8 mouse cellular contexts compared by ENCODE assay signal in genomic region chr4:47352803-47353388, GRCm38 (mm10). TPM values are rescaled to one million over a fixed set of nuclear protein-coding genes. Genes with fewer than 3 reads are reported as not detected.
DNase-seq lines count a peak whose midpoint lies in the region; ATAC-seq and TF ChIP-seq lines count a peak whose summit lies in the region.

Gene Tgfbr1, plus strand, starts transcription at chr4:47353222.

- peak; percentile 99 for ATAC-seq in forebrain, embryonic 12.5 days (ENCODE audit: low FRiP score)
- ATAC-seq in heart, postnatal 0 days (ENCODE audit: insufficient read depth, low read depth) = peak; percentile 99
- peak; percentile 99 for ATAC-seq in liver, embryonic 16.5 days (ENCODE audit: low read depth)
- ATAC-seq in neural tube, embryonic 13.5 days (ENCODE audit: low read depth) = peak; percentile 98

- TF ChIP-seq CTCF in E14TG2a.4 (conservative IDR thresholded peaks at IDR 0.05; ENCODE audit: low read length) = no peak
- TF ChIP-seq CTCF in heart, postnatal 0 days (IDR thresholded peaks at IDR 0.05; ENCODE audit: low read depth) = no peak
- no peak for TF ChIP-seq CTCF in testis, adult 2 months (IDR thresholded peaks at IDR 0.05; ENCODE audit: control insufficient read depth, insufficient read depth, insufficient replicate concordance, low read depth, low read length)

- H3K27me3 ChIP-seq in E14TG2a.4 (ENCODE audit: insufficient read depth, low read length) = peaks cover 29% of the 10 kb centered on the region
- peaks cover 12% of the 10 kb centered on the region for H3K27me3 ChIP-seq in forebrain, embryonic 12.5 days
- H3K27me3 ChIP-seq in heart, postnatal 0 days (ENCODE audit: control insufficient read depth, insufficient read depth, low read length) = 0 out of 2 replicates have a peak, but pooled peaks cover 4% of the 10 kb centered on the region
- H3K27me3 ChIP-seq in liver, embryonic 16.5 days (ENCODE audit: control insufficient read depth, insufficient read depth, low read depth, low read length) = peaks cover 16% of the 10 kb centered on the region
- H3K27me3 ChIP-seq in neural tube, embryonic 13.5 days = no peaks in the 10 kb centered on the region; the same call in 1 of the 2 replicates
- no peaks in the 10 kb centered on the region for H3K27me3 ChIP-seq in testis, adult 2 months (ENCODE audit: control insufficient read depth, insufficient read depth, low read length)

- no peaks in the 10 kb centered on the region for H3K9me3 ChIP-seq in E14TG2a.4 (ENCODE audit: low read length)
- H3K9me3 ChIP-seq in forebrain, embryonic 12.5 days = no peaks in the 10 kb centered on the region
- H3K9me3 ChIP-seq in heart, postnatal 0 days (replicated peaks; ENCODE audit: control insufficient read depth, low read length) = no peaks in the 10 kb centered on the region
- no peaks in the 10 kb centered on the region for H3K9me3 ChIP-seq in liver, embryonic 16.5 days (replicated peaks; ENCODE audit: control insufficient read depth, low read length)
- H3K9me3 ChIP-seq in neural tube, embryonic 13.5 days = no peaks in the 10 kb centered on the region

- H3K27ac ChIP-seq in forebrain, embryonic 12.5 days = peak within 1 kb of the TSS; percentile 95
- peak within 1 kb of the TSS; percentile 98 for H3K27ac ChIP-seq in heart, postnatal 0 days (ENCODE audit: low read depth)
- peak within 1 kb of the TSS; percentile 81 for H3K27ac ChIP-seq in liver, embryonic 16.5 days (ENCODE audit: low read length)
- peak within 1 kb of the TSS; percentile 91 for H3K27ac ChIP-seq in neural tube, embryonic 13.5 days (replicated peaks)
- peak within 1 kb of the TSS; percentile 92 for H3K27ac ChIP-seq in testis, adult 2 months (ENCODE audit: control insufficient read depth, insufficient read depth, low read depth, low read length)

- H3K4me1 ChIP-seq in E14TG2a.4 (replicated peaks; ENCODE audit: low read depth, low read length) = peaks cover 26% of the 10 kb centered on the region
- H3K4me1 ChIP-seq in forebrain, embryonic 12.5 days = peaks cover 34% of the 10 kb centered on the region
- H3K4me1 ChIP-seq in heart, postnatal 0 days (ENCODE audit: control insufficient read depth, insufficient read depth) = peaks cover 10% of the 10 kb centered on the region
- peaks cover 14% of the 10 kb centered on the region for H3K4me1 ChIP-seq in liver, embryonic 16.5 days (ENCODE audit: control insufficient read depth, low read depth, low read length)
- peaks cover 42% of the 10 kb centered on the region for H3K4me1 ChIP-seq in neural tube, embryonic 13.5 days (replicated peaks)
- H3K4me1 ChIP-seq in testis, adult 2 months (ENCODE audit: control insufficient read depth, insufficient read depth, low read length) = peaks cover 5% of the 10 kb centered on the region

- peak within 1 kb of the TSS; percentile 88 for H3K4me3 ChIP-seq in E14TG2a.4 (replicated peaks; ENCODE audit: low read length)
- H3K4me3 ChIP-seq in forebrain, embryonic 12.5 days (replicated peaks) = peak within 1 kb of the TSS; percentile 96
- H3K4me3 ChIP-seq in heart, postnatal 0 days (ENCODE audit: low read depth, low read length) = peak within 1 kb of the TSS; percentile 87
- peak within 1 kb of the TSS; percentile 80 for H3K4me3 ChIP-seq in liver, embryonic 16.5 days (ENCODE audit: low read depth, low read length)
- peak within 1 kb of the TSS; percentile 98 for H3K4me3 ChIP-seq in neural tube, embryonic 13.5 days
- H3K4me3 ChIP-seq in testis, adult 2 months (ENCODE audit: control insufficient read depth, low read depth, low read length) = peak within 1 kb of the TSS; percentile 97

- peak; percentile 71 for TF ChIP-seq POLR2A in testis, adult 2 months (IDR thresholded peaks at IDR 0.05; ENCODE audit: control insufficient read depth, low read depth, low read length)

- no peaks in the 10 kb centered on the region for H3K36me3 ChIP-seq in E14TG2a.4 (ENCODE audit: insufficient read depth, low read length)
- H3K36me3 ChIP-seq in forebrain, embryonic 12.5 days (replicated peaks) = no peaks in the 10 kb centered on the region
- no peaks in the 10 kb centered on the region for H3K36me3 ChIP-seq in heart, postnatal 0 days (replicated peaks; ENCODE audit: control insufficient read depth, insufficient read depth, low read length)
- no peaks in the 10 kb centered on the region for H3K36me3 ChIP-seq in liver, embryonic 16.5 days (ENCODE audit: control insufficient read depth, insufficient read depth)
- no peaks in the 10 kb centered on the region for H3K36me3 ChIP-seq in neural tube, embryonic 13.5 days
- no peaks in the 10 kb centered on the region for H3K36me3 ChIP-seq in testis, adult 2 months (ENCODE audit: control insufficient read depth, insufficient read depth, low read length)

- DNase-seq in c-Kit-positive CD71-positive TER-119-positive erythroid progenitor cells, embryonic 14.5 days (ENCODE audit: low spot score) = peak; percentile 94
- peak; percentile 97 for DNase-seq in heart, postnatal 0 days (ENCODE audit: low spot score)
- DNase-seq in kidney, postnatal 4 days = peak; percentile 100

- H3K4me2 ChIP-seq in forebrain, embryonic 12.5 days = peak within 1 kb of the TSS; percentile 95
- H3K4me2 ChIP-seq in heart, postnatal 0 days (ENCODE audit: low read depth, low read length) = peak within 1 kb of the TSS; percentile 100
- H3K4me2 ChIP-seq in liver, embryonic 16.5 days (ENCODE audit: low read depth, low read length) = peak within 1 kb of the TSS; percentile 97
- H3K4me2 ChIP-seq in neural tube, embryonic 13.5 days = peak within 1 kb of the TSS; percentile 94

- no peak for TF ChIP-seq EP300 in heart, postnatal 0 days (IDR thresholded peaks at IDR 0.05; ENCODE audit: low read depth)

- WGBS in forebrain, embryonic 12.5 days = under 1% methylated on average over 31 of the region's 65 CpGs
- under 1% methylated on average over 44 of the region's 65 CpGs for WGBS in heart, postnatal 0 days
- 0% methylated on average over 45 of the region's 65 CpGs for WGBS in liver, embryonic 16.5 days (ENCODE audit: insufficient replicate concordance)
- under 1% methylated on average over 61 of the region's 65 CpGs for WGBS in neural tube, embryonic 13.5 days

- peak within 1 kb of the TSS; percentile 95 for H3K9ac ChIP-seq in forebrain, embryonic 12.5 days
- H3K9ac ChIP-seq in heart, postnatal 0 days (replicated peaks; ENCODE audit: low read depth, low read length) = peak within 1 kb of the TSS; percentile 84
- H3K9ac ChIP-seq in liver, embryonic 16.5 days (ENCODE audit: low read depth, low read length) = peak within 1 kb of the TSS; percentile 82
- peak within 1 kb of the TSS; percentile 94 for H3K9ac ChIP-seq in neural tube, embryonic 13.5 days

RNA-seq across cellular contexts. Expression of gene Tgfbr1, which starts in this region (rescaled TPM):
- 99.1 and 103 TPM in 2 replicates for polyA plus RNA-seq in forebrain, embryonic 12.5 days (2016; fragmentation: Nextera tagmentation; extraction: Ambion mirVana)
- 19.8 and 21.8 TPM in 2 replicates for total RNA-seq in heart, postnatal 0 days (2014; rRNA removed; ENCODE audit: low replicate concordance)
- polyA plus RNA-seq in heart, postnatal 0 days (2015; fragmentation: Nextera tagmentation; extraction: Ambion mirVana) = 7.6 and 7.8 TPM in 2 replicates
- 5.4 and 5.8 TPM in 2 replicates for polyA plus RNA-seq in liver, embryonic 16.5 days (2015; fragmentation: Nextera tagmentation; extraction: Ambion mirVana)
- polyA plus RNA-seq in neural tube, embryonic 13.5 days (2015; fragmentation: Nextera tagmentation; extraction: Ambion mirVana) = 42.6 and 44.3 TPM in 2 replicates
- polyA plus RNA-seq in testis, adult 2 months (2012; rRNA removed) = 10.7 and 17.2 TPM in 2 replicates

Comparison
In these comparisons a context has a peak if more than half of its experiments do, and no peak if none do; other contexts are left out.
1. Peak in every context shown above with its lines: DNase-seq, ATAC-seq, H3K4me3 ChIP-seq and H3K27ac ChIP-seq.